Mouse (Mus musculus) kidney, adult 9 months (tissue): Measurements from ENCODE around the gene Hoxa4.

ENCODE experiments used
- DNase-seq: peaks from one replicate; pipeline ENCODE4 v3.0.0; 2022

Hoxa4 gene

GRCm38 (mm10) chr6:52215771-52216535 lies 24.4 kb upstream of the Hoxa4 start:
- peak; percentile 52 for DNase-seq

GRCm38 (mm10) chr6:52215070-52215469 lies 23.5 kb upstream of the Hoxa4 start:
- DNase-seq, result peak; percentile 31

GRCm38 (mm10) chr6:52214271-52214670 lies 22.7 kb upstream of the Hoxa4 start:
- DNase-seq, result peak; percentile 36

GRCm38 (mm10) chr6:52213119-52213986 lies 21.8 kb upstream of the Hoxa4 start, which contains the start of the genes Hoxa3 and Gm28308:
Hoxa3 (minus strand) TSS chr6:52213336.
Gm28308 (minus strand) TSS chr6:52213339.
- DNase-seq, result peak; percentile 92

- DNase-seq, result peak; percentile 86
Observed at GRCm38 (mm10) chr6:52212556-52213118, 21.1 kb upstream of the Hoxa4 start.

- no peak for DNase-seq
Observed at GRCm38 (mm10) chr6:52211961-52212360, 20.4 kb upstream of the Hoxa4 start.

GRCm38 (mm10) chr6:52211170-52211935 lies 19.8 kb upstream of the Hoxa4 start:
- DNase-seq, result peak; percentile 89

GRCm38 (mm10) chr6:52209685-52210046 lies 18.1 kb upstream of the Hoxa4 start:
- DNase-seq, result peak; percentile 37

GRCm38 (mm10) chr6:52208868-52209684 lies 17.5 kb upstream of the Hoxa4 start:
- DNase-seq, result no peak

- DNase-seq, result peak; percentile 72
Observed at GRCm38 (mm10) chr6:52208072-52208867, 16.7 kb upstream of the Hoxa4 start, which contains the start of gene Hoxa6. Hoxa6 (minus strand) TSS chr6:52208722.

- no peak for DNase-seq
Observed at GRCm38 (mm10) chr6:52207684-52207976, 16.1 kb upstream of the Hoxa4 start.

- no peak for DNase-seq
Observed at GRCm38 (mm10) chr6:52206882-52207683, 15.5 kb upstream of the Hoxa4 start.

GRCm38 (mm10) chr6:52205638-52206621 lies 14.4 kb upstream of the Hoxa4 start:
- DNase-seq, result peak; percentile 22

- DNase-seq, result no peak
Observed at GRCm38 (mm10) chr6:52205221-52205620, 13.7 kb upstream of the Hoxa4 start.

GRCm38 (mm10) chr6:52204050-52204752 lies 12.6 kb upstream of the Hoxa4 start, which contains the start of gene Hoxa5:
Hoxa5 (minus strand) TSS chr6:52204587.
- DNase-seq, result peak; percentile 96

- peak; percentile 58 for DNase-seq
Observed at GRCm38 (mm10) chr6:52203371-52204049, 12.0 kb upstream of the Hoxa4 start.

GRCm38 (mm10) chr6:52203121-52203370 lies 11.5 kb upstream of the Hoxa4 start:
- DNase-seq, result peak; percentile 67
